Mouse (Mus musculus) heart, adult 2 months (tissue): ENCODE data around the gene Mylk3.

Experiments used
- CTCF ChIP-seq: fragments of 200-600 bp; IDR thresholded peaks from 2 replicates; pipeline ENCODE4 v1.8.1; 2022; ENCODE audit warnings: antibody characterized with exemption, mild to moderate bottlenecking, moderate library complexity
- EP300 ChIP-seq: fragments of 200-500 bp; IDR thresholded peaks from 2 replicates; pipeline ENCODE4 v1.6.1; 2011; ENCODE audit warnings: low read depth, low read length, control low read depth; ENCODE audit not compliant: insufficient read depth
- POLR2A ChIP-seq: fragments of 200-500 bp; IDR thresholded peaks from 2 replicates; pipeline ENCODE4 v1.6.1; 2011; ENCODE audit warnings: mild to moderate bottlenecking, low read depth, low read length, control low read depth; ENCODE audit not compliant: insufficient read depth

DNA sequence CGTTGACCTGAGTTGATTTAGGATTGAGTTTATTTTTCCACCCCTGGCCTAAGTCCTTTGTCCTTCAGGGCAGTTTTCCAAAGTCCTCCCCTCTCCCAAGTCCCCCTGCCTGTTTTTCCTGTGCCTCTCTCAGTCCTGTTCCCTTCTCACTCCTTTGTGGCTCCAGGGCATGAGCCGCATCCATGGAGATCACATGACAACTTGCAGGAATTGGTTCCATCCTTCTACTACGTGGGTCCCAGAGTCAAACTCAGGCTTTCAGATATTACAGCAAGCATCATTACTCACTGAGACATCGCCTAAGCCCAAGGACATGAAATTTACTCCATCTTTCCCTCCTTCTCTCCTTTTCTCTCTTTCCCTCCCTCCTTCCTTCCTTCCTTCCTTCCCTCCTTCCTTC lies 23.9 kb downstream of the Mylk3 start:
- TF ChIP-seq CTCF (no peak), POLR2A (no peak), EP300 (0 out of 2 replicates have a peak, but pooled peaks have one; percentile 12)
